In the genomic region with DNA sequence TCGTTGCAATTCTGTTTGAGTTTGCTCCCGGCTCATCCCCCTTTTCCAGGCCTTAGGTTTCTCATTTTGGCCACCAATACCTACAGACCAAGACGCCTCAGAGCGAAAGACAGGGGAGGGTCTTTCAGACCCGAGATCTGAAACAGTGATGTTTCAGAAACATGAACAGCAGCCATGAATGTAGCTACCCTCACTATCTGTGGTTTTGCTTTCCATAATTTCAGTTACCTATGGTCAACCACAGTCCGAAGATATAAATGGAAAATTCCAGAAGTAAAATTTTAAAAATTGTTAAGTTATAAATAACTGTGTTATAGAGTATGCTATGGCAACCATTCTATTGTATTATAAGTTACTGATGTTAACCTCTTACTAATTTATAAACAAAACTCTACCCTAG, we compare ENCODE assay signal across 19 mouse cellular contexts. TPM values are rescaled to one million over a fixed set of nuclear protein-coding genes. Genes with fewer than 3 reads are reported as not detected.
DNase-seq lines count a peak whose midpoint lies in the region; TF ChIP-seq lines count a peak whose summit lies in the region.
"Had no signal": no experiment of that assay in that cellular context is flagged by ENCODE, and none has a peak within 500 bp of the region (broad histone marks: within the 10 kb centered on the region; RNA-seq: fewer than 3 reads in every experiment).

No protein-coding gene starts in this region.

- DNase-seq in heart, adult 11 months = peak; percentile 12
- DNase-seq in heart, postnatal 36 days = no peak
- DNase-seq in thymus, adult 2 months = no peak
- no peak for DNase-seq in thymus, postnatal 0 days (ENCODE audit: low spot score)
- no peak for DNase-seq in adrenal gland, adult (ENCODE audit: inconsistent age in 2 of 2, low spot score in 1 of 2)
- DNase-seq: adrenal gland, adult 8-10 months; adrenal gland, postnatal 14 days; adrenal gland, postnatal 36 days; cerebellum, adult 11 months; cerebellum, adult 18-20 months; cerebellum, adult 8-10 months; cerebellum, adult 9-11 months; cerebellum, postnatal 36 days; embryo, embryonic 11 days had no signal

- no peak for TF ChIP-seq POLR2A in thymus, adult 2 months (IDR thresholded peaks at IDR 0.05; ENCODE audit: control insufficient read depth, extremely low read depth, insufficient read depth, low read length, poor library complexity)

- no peaks in the 10 kb centered on the region for H3K27me3 ChIP-seq in thymus, adult 2 months (ENCODE audit: control insufficient read depth, insufficient read depth, low read length)
- H3K27me3 ChIP-seq: embryonic facial prominence, embryonic 13.5 days; embryonic facial prominence, embryonic 15.5 days had no signal

- peaks cover 58% of the 10 kb centered on the region for H3K4me1 ChIP-seq in thymus, adult 2 months (replicated peaks; ENCODE audit: control insufficient read depth, insufficient read depth, low read length)

- H3K27ac ChIP-seq in thymus, adult 2 months (ENCODE audit: control insufficient read depth, insufficient read depth, low read length) = peak overlapping the region; percentile 64
- H3K27ac ChIP-seq: embryonic facial prominence, embryonic 13.5 days; embryonic facial prominence, embryonic 15.5 days; forebrain, embryonic 10.5 days; forebrain, embryonic 12.5 days had no signal

- H3K4me3 ChIP-seq in thymus, adult 2 months (ENCODE audit: control insufficient read depth, insufficient read depth, low read length) = no peak overlapping the region
- H3K4me3 ChIP-seq: embryonic facial prominence, embryonic 13.5 days; embryonic facial prominence, embryonic 15.5 days; erythroblast, embryonic 14.5 days; forebrain, embryonic 10.5 days; forebrain, embryonic 12.5 days had no signal

- TF ChIP-seq CTCF in thymus, adult 2 months (IDR thresholded peaks at IDR 0.05; ENCODE audit: borderline replicate concordance, control insufficient read depth, extremely low read depth, insufficient read depth, low read length, poor library complexity) = no peak

- intact Hi-C loops in heart, postnatal 36 days (cut with DNase I) = no loop called here

- WGBS in thymus, adult 2 months = 71% methylated on average over 6 of the region's 6 CpGs

- H3K36me3 ChIP-seq in thymus, adult 2 months (ENCODE audit: control insufficient read depth, insufficient read depth, low read length) = no peaks in the 10 kb centered on the region
- H3K36me3 ChIP-seq: embryonic facial prominence, embryonic 13.5 days; embryonic facial prominence, embryonic 15.5 days; forebrain, embryonic 10.5 days; forebrain, embryonic 12.5 days had no signal

RNA-seq across cellular contexts. Expression of gene Ets1, which starts 20.6 kb away (rescaled TPM):
- 10 to 100 TPM; 53.5 to 65.4 TPM for total RNA-seq in heart, postnatal 36 days (2021)
- polyA plus RNA-seq in thymus, adult 2 months (2012; rRNA removed) = 272 and 400 TPM in 2 replicates
- 324 and 355 TPM in 2 replicates for polyA plus RNA-seq in thymus, postnatal 0 days (2015; fragmentation: Nextera tagmentation; extraction: Ambion mirVana)
